Mouse (Mus musculus) testis, postnatal 14 days (tissue): ENCODE measurements around the gene Tdpoz3.
"Not testable (repeated sequence)": the region's sequence is repeated elsewhere in the genome, so short reads cannot be mapped to it uniquely, and the experiment has no call there.

Experiments used
- DNase-seq: peaks from one replicate; pipeline ENCODE4 v3.0.0; 2021; ENCODE audit warnings: low spot score

The Tdpoz3 gene

GRCm38 (mm10) chr3:93825720-93826119 lies at the start of gene Tdpoz3:
Gene Tdpoz3 (plus strand): TSS chr3:93826020.
- not testable (repeated sequence) for DNase-seq

GRCm38 (mm10) chr3:93796098-93796497 lies 29.7 kb upstream of the Tdpoz3 start, which contains the start of gene Tdpoz4:
Gene Tdpoz4 (plus strand): TSS chr3:93796398.
- DNase-seq, result not testable (repeated sequence)

DNA sequence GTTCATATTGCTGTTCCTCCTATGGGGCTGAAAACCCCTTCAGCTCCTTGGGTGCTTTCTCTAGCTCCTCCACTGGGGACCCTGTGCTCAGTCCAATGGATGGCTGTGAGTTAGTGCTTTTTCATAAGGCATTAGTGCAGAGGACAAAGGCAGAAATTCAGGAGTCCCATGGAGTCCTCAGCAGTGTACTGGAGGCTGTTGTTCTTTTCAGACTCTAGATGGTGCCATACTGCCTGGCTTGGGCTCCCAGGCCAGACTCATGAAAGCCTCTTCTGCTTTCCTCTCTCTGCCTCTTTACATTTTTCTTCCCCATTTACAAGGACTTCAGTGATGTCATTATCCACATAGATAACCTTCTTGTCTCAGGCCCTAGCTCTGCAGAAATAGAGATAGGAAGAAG lies 12.5 kb upstream of the Tdpoz3 start:
- not testable (repeated sequence) for DNase-seq

GRCm38 (mm10) chr3:93858957-93859356 lies 33.1 kb downstream of the Tdpoz3 start:
- DNase-seq, result not testable (repeated sequence)

GRCm38 (mm10) chr3:93870635-93871034 lies 44.8 kb downstream of the Tdpoz3 start:
- DNase-seq, result not testable (repeated sequence)
